Mouse (Mus musculus): ENCODE results near the gene Car1.
"Not testable (repeated sequence)": the region's sequence is repeated elsewhere in the genome, so short reads cannot be mapped to it uniquely, and the experiment has no call there.

Car1 gene

DNA sequence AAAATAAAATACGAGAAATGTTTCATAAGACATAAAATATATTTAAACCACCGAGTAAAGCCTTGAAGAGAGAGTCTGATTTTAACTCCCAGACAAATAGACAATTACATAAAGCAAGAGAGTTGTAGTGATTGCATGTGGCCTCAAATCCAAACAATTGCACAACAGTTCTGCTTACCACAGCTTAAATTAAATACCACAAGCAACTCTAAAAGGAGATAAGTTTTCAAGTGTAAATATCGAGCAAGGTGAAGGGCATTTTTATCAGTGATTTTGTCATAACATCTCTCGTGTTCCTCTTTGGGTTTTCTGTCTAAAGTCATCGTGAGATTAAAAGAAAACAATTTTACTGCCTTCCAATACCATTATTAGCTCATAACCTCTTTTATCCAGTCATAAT lies 25.0 kb downstream of the Car1 start:
- not testable (repeated sequence) for DNase-seq (ENCODE audit: low read depth, low spot score)

DNA sequence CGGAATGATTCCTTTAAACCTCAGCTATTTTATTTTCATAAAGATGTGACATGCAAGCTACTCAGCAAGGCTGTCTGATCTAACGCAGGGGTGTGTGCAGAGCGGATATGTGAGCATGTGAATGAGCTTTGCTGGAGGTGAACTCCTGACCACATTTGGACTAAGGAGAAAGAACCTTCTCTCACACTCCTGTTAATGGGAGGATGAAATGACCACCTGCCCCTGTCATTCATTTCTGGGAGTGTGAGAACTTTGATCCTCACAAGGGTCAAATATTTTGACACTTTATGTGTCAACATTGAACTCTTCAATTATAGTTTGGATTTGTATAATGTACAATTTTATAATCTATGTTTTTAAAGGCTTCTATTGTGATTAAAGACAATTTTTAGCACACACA lies 25.8 kb downstream of the Car1 start:
- DNase-seq (ENCODE audit: low read depth, low spot score) = not testable (repeated sequence)

DNA sequence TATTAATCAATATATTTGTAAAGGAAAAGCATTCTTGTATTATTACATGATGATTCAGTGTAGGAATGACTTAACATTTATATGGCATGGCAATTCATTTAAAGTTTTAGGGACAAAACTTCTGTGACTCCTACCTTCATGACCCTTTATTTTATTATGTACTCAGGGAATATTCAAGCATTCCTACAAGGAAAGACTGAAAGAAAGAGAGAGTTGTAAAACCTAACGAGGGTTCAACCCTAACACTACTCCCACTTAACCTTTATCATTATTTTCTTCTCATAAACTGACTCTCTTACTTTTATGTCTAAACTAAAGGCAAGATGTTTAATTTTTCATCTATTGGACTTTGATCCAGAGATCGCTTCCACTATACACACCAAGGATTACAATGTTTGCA lies 28.0 kb downstream of the Car1 start:
- DNase-seq (ENCODE audit: low read depth, low spot score) = no peak

DNA sequence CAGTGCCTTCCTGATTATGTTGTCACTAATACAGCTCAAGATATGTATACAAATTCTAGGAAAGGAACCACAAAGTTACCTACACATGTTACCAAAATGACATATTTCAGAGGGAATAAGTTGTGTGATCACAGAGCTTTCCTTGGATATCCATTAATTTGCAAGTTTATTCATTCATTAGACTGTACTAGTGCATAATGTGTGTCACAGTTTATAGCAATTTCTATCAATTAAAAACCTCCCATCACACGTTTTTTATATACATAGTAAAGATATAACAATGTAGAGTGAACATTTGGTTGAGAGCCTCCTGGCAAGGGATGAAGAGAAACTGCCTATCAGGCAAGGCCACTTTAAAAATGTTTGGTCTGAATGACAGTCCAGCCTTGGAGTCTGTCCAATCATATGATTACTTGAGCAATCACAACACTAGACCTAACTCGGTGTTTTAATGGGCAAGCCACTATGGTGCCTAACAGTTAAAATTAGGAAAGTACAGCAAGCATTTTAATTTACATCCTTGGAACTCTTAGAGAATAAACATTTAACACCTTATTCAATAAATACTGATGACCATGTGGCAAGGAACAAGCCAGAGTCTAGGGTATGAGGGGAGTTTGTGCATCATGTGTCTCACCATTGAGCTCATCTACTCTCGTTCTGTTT lies 31.5 kb downstream of the Car1 start:
- DNase-seq (ENCODE audit: low read depth, low spot score) = not testable (repeated sequence)

DNA sequence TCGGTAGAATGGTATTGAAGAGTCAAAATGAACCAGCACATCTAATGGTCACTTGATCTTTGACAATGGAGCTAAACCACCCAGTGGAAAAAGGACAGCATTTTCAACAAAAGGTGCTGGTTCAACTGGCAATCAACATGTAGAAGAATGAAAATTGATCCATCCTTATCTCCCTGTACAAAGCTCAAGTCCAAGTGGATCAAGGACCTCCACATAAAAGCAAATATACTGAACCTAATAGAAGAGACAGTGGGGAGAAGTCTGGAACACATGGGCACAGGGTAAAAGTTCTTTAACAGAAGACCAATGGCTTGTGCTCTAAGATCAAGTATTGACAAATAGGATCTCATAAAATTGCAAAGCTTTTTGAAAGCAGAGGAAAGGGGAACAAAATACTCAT lies 33.6 kb downstream of the Car1 start:
- DNase-seq (ENCODE audit: low read depth, low spot score) = not testable (repeated sequence)

DNA sequence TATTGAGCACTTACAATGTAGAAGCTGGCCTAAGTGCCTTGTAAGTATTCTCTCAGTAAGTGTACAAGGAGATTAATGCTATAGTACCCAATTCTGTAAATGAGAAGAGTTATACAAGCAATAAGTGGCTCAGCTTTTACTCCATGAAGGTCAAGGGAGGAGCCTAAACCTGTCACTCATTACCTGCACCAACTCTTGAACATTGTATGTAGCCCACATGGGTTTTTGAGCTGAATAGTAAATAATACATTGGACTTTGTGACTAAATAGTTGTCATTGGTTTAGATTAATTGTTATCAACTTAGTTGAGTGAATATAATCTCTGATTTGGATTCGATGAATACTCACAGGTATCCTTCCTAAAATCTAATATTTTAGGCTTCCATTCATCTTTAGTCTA lies 35.7 kb downstream of the Car1 start:
- DNase-seq (ENCODE audit: low read depth, low spot score) = not testable (repeated sequence)

DNA sequence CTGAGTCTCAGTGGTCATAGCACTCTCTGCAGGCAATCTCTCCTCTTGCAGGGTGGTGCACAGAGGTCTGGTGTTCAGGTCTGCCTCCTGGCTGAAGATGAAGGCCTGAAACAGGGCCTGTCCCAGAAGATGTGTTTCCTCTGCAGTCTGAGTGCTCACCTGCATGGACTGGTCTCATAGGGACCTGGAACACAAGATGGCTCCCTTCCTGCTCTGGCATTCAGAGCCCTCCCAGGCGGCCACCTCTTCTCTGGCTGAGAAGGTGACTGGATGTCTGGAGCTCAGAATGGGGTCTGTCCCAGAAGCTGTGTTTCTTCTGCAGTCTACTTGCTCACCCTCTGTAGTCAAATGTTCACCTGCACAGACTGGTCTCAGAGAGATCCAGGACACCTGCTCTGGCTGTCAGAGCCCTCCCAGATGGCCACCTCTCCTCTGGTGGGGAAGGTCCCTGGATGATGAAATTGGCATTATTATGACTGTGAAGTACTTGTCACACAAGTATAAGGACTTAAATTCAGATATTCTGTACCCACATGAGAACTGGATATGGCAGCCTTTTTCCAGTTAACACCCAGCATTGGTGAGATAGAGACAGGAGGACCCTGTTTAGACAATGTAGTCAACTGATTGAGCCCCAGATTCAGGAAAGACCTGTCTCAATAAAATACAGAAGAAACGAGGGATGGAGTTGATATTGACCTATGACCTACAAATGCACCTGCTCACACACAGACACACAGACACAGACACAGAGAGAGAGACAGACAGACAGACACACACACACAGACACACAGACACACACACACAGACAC lies 43.2 kb downstream of the Car1 start:
- no peak for DNase-seq (ENCODE audit: low read depth, low spot score)

DNA sequence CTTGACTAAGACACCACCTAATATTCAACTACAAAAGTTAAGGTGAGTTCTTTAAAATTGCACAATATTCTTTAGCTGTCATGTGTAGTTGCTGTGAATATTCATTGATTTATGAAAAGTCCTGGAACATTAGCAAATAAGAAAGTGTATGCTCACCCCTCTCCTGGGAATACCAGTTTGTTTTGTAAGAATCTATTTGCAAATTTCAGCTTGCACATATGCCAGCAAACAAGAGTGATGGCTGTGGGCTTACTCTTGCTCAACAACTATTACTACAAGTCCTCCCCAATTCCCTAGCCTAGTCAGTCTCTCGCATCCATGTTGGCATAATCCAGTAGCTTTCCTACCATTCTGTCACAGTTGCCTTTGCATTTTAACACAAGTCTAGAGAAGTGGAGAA lies 52.5 kb downstream of the Car1 start:
- DNase-seq (ENCODE audit: low read depth, low spot score) = no peak

DNA sequence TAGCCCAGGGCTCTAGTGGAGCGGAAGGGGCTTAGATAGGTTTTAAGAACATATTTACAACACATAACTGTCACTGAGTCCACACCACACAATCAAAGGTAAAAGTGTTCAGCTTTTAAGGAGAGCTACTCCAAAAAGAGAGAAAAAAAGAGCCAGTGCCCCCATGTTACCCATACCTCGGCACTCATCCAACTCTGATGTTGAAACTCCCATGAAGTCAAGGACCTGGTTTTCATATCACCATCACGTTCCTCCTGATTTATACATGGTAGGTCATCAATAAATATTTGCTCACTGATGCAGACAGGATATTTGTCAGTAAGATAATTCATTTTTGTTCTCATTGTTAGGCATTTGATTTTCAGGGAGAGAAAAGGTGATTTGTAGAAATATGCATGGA lies 62.1 kb downstream of the Car1 start:
- no peak for DNase-seq (ENCODE audit: low read depth, low spot score)

DNA sequence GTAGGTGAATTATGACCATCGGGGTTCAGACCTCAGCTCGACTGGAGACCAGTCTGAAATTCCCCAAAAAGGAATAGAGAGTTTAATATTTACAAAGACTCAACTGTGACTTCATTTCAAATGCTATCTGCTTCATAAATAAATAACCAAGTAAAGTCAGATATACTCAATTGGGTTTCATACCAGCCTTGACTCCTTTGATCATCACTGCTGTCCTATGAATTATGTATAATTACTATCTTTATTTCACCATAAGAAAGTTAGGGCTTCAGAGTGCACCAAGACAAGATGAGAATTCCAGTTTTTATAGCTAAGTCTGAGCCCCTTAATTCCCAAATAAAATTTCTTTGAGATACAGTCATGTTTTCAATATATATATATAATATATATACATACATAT lies 69.9 kb downstream of the Car1 start:
- no peak for DNase-seq (ENCODE audit: low read depth, low spot score)

DNA sequence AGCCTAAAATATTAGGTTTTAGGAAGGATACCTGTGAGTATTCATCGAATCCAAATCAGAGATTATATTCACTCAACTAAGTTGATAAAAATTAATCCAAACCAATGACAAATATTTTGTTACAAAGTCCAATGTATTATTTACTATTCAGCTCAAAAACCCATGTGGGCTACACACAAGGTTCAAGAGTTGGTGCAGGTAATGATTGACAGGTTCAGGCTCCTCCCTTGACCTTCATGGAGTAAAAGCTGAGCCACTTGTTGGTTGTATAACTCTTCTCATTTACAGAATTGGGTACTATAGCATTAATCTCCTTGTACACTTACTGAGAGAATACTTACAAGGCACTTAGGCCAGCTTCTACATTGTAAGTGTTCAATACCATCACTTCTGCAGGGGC lies 80.7 kb downstream of the Car1 start:
- DNase-seq (ENCODE audit: low read depth, low spot score) = not testable (repeated sequence)

DNA sequence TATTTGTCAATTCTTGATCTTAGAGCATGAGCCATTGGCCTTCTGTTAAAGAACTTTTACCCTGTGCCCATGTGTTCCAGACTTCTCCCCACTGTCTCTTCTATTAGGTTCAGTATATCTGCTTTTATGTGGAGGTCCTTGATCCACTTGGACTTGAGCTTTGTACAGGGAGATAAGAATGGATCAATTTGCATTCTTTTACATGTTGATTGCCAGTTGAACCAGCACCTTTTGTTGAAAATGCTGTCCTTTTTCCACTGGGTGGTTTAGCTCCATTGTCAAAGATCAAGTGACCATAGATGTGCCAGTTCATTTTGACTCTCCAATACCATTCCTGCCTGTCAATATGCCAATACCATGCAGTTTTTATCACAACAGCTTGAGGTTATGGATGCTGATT lies 82.7 kb downstream of the Car1 start:
- DNase-seq (ENCODE audit: low read depth, low spot score) = not testable (repeated sequence)
